Mouse (Mus musculus): Measurements from ENCODE around the gene 1110051M20Rik. TPM values are rescaled to one million over a fixed set of nuclear protein-coding genes. Genes with fewer than 3 reads are reported as not detected.

The 1110051M20Rik gene
- polyA plus RNA-seq, 2 experiments, result 1.6 to 6.6 TPM

- peaks cover 10% of the 10 kb centered on the region for H3K27me3 ChIP-seq (ENCODE audit: control insufficient read depth, insufficient read depth, low read length)
- TF ChIP-seq EP300 (IDR thresholded peaks at IDR 0.05; ENCODE audit: low read depth) (no peak), CTCF (IDR thresholded peaks at IDR 0.05; ENCODE audit: low read depth) (no peak)
- H3K9me3 ChIP-seq (ENCODE audit: control insufficient read depth, low read length), result no peaks in the 10 kb centered on the region
- peaks cover 5 to 7% of the 10 kb centered on the region in 2 experiments; a peak in 3 of 4 replicates for H3K4me1 ChIP-seq (replicated peaks; ENCODE audit: control insufficient read depth in 2 of 2, insufficient read depth in 2 of 2, low read length in 1 of 2)
- H3K4me2 ChIP-seq (ENCODE audit: low read depth), result no peak overlapping the region
- no peak overlapping the region for H3K4me3 ChIP-seq (ENCODE audit: insufficient read depth in 1 of 2, low read depth in 2 of 2, low read length in 2 of 2)
- DNase-seq (ENCODE audit: low read depth in 3 of 3, low spot score in 3 of 3), result no peak
- H3K9ac ChIP-seq (replicated peaks), result no peak overlapping the region
- no peak overlapping the region for H3K27ac ChIP-seq
- 61% methylated on average over 9 of the region's 9 CpGs for WGBS (ENCODE audit: insufficient replicate concordance)
- H3K36me3 ChIP-seq (replicated peaks; ENCODE audit: control insufficient read depth, insufficient read depth, low read depth), result no peaks in the 10 kb centered on the region
- no peak for ATAC-seq (ENCODE audit: insufficient read depth)
Measured at GRCm38 (mm10) chr2:91450316-91450715, 5.8 kb upstream of the 1110051M20Rik start.

GRCm38 (mm10) chr2:91449662-91450061 is 5.2 kb upstream of the 1110051M20Rik start:
- WGBS (ENCODE audit: insufficient replicate concordance), result 60% methylated on average over 1 of the region's 1 CpGs
- Histone ChIP-seq H3K27me3 (ENCODE audit: control insufficient read depth, insufficient read depth, low read length) (peaks cover 4% of the 10 kb centered on the region), H3K27ac (no peak overlapping the region), H3K4me1 (replicated peaks; ENCODE audit: control insufficient read depth in 2 of 2, insufficient read depth in 2 of 2, low read length in 1 of 2) (peaks cover 5 to 7% of the 10 kb centered on the region in 2 experiments; a peak in 3 of 4 replicates), H3K9me3 (ENCODE audit: control insufficient read depth, low read length) (no peaks in the 10 kb centered on the region), H3K4me2 (ENCODE audit: low read depth) (no peak overlapping the region), H3K36me3 (replicated peaks; ENCODE audit: control insufficient read depth, insufficient read depth, low read depth) (no peaks in the 10 kb centered on the region), H3K9ac (replicated peaks) (no peak overlapping the region), H3K4me3 (ENCODE audit: insufficient read depth in 1 of 2, low read depth in 2 of 2, low read length in 2 of 2) (no peak overlapping the region)
- ATAC-seq (ENCODE audit: insufficient read depth) (no peak), DNase-seq (ENCODE audit: low read depth in 3 of 3, low spot score in 3 of 3) (no peak)
- no peak for TF ChIP-seq CTCF (IDR thresholded peaks at IDR 0.05; ENCODE audit: low read depth)
- TF ChIP-seq EP300 (IDR thresholded peaks at IDR 0.05; ENCODE audit: low read depth), result no peak

GRCm38 (mm10) chr2:91442241-91442640 is 2.3 kb downstream of the 1110051M20Rik start:
- TF ChIP-seq EP300 (IDR thresholded peaks at IDR 0.05; ENCODE audit: low read depth) (no peak), CTCF (IDR thresholded peaks at IDR 0.05; ENCODE audit: low read depth) (no peak)
- Histone ChIP-seq H3K4me3 (ENCODE audit: insufficient read depth in 1 of 2, low read depth in 2 of 2, low read length in 2 of 2) (no peak overlapping the region), H3K9ac (replicated peaks) (no peak overlapping the region), H3K36me3 (replicated peaks; ENCODE audit: control insufficient read depth, insufficient read depth, low read depth) (no peaks in the 10 kb centered on the region), H3K9me3 (ENCODE audit: control insufficient read depth, low read length) (no peaks in the 10 kb centered on the region), H3K27ac (no peak overlapping the region), H3K27me3 (ENCODE audit: control insufficient read depth, insufficient read depth, low read length) (no peaks in the 10 kb centered on the region), H3K4me2 (ENCODE audit: low read depth) (no peak overlapping the region), H3K4me1 (replicated peaks; ENCODE audit: control insufficient read depth in 2 of 2, insufficient read depth in 2 of 2, low read length in 1 of 2) (no peaks in the 10 kb centered on the region; a peak in 1 of 4 replicates)
- DNase-seq (ENCODE audit: low read depth in 3 of 3, low spot score in 3 of 3) (no peak), ATAC-seq (ENCODE audit: insufficient read depth) (no peak)
- WGBS (ENCODE audit: insufficient replicate concordance), result 41% methylated on average over 1 of the region's 1 CpGs

- Histone ChIP-seq H3K4me2 (ENCODE audit: low read depth) (no peak overlapping the region), H3K9ac (replicated peaks) (no peak overlapping the region), H3K4me1 (replicated peaks; ENCODE audit: control insufficient read depth in 2 of 2, insufficient read depth in 2 of 2, low read length in 1 of 2) (no peaks in the 10 kb centered on the region; a peak in 1 of 4 replicates), H3K4me3 (ENCODE audit: insufficient read depth in 1 of 2, low read depth in 2 of 2, low read length in 2 of 2) (no peak overlapping the region), H3K36me3 (replicated peaks; ENCODE audit: control insufficient read depth, insufficient read depth, low read depth) (no peaks in the 10 kb centered on the region), H3K27me3 (ENCODE audit: control insufficient read depth, insufficient read depth, low read length) (no peaks in the 10 kb centered on the region), H3K9me3 (ENCODE audit: control insufficient read depth, low read length) (no peaks in the 10 kb centered on the region), H3K27ac (no peak overlapping the region)
- no peak for DNase-seq (ENCODE audit: low read depth in 3 of 3, low spot score in 3 of 3)
- no peak for ATAC-seq (ENCODE audit: insufficient read depth)
- TF ChIP-seq EP300 (IDR thresholded peaks at IDR 0.05; ENCODE audit: low read depth), result no peak
- TF ChIP-seq CTCF (IDR thresholded peaks at IDR 0.05; ENCODE audit: low read depth), result no peak
- WGBS (ENCODE audit: insufficient replicate concordance), result 28% methylated on average over 2 of the region's 2 CpGs
Measured at GRCm38 (mm10) chr2:91441715-91442114, 2.8 kb downstream of the 1110051M20Rik start.

- H3K27ac ChIP-seq, result no peak overlapping the region
- no peaks in the 10 kb centered on the region; a peak in 1 of 4 replicates for H3K4me1 ChIP-seq (replicated peaks; ENCODE audit: control insufficient read depth in 2 of 2, insufficient read depth in 2 of 2, low read length in 1 of 2)
- no peak overlapping the region for H3K4me2 ChIP-seq (ENCODE audit: low read depth)
- no peak for DNase-seq (ENCODE audit: low read depth in 3 of 3, low spot score in 3 of 3)
- H3K9me3 ChIP-seq (ENCODE audit: control insufficient read depth, low read length), result no peaks in the 10 kb centered on the region
- TF ChIP-seq EP300 (IDR thresholded peaks at IDR 0.05; ENCODE audit: low read depth), result no peak
- TF ChIP-seq CTCF (IDR thresholded peaks at IDR 0.05; ENCODE audit: low read depth), result no peak
- no peaks in the 10 kb centered on the region for H3K36me3 ChIP-seq (replicated peaks; ENCODE audit: control insufficient read depth, insufficient read depth, low read depth)
- no peak overlapping the region for H3K4me3 ChIP-seq (ENCODE audit: insufficient read depth in 1 of 2, low read depth in 2 of 2, low read length in 2 of 2)
- no peak for ATAC-seq (ENCODE audit: insufficient read depth)
- no peak overlapping the region for H3K9ac ChIP-seq (replicated peaks)
- H3K27me3 ChIP-seq (ENCODE audit: control insufficient read depth, insufficient read depth, low read length), result no peaks in the 10 kb centered on the region
- 56% methylated on average over 5 of the region's 5 CpGs for WGBS (ENCODE audit: insufficient replicate concordance)
Measured at GRCm38 (mm10) chr2:91440686-91441085, 3.8 kb downstream of the 1110051M20Rik start.

All from liver, embryonic 14.5 days (tissue).